Mouse (Mus musculus) hematopoietic multipotent progenitor cell, adult 10-12 weeks (in vitro differentiated cells): ENCODE results near the gene Mindy3. TPM values are rescaled to one million over a fixed set of nuclear protein-coding genes. Genes with fewer than 3 reads are reported as not detected.

Source experiments
- polyA plus RNA-seq: library from polyadenylated mRNA; stranded (reverse); fragments of >175 nt; gene quantifications from 2 replicates; pipeline ENCODE4 v1.2.3, GENCODE M21; 2012; ENCODE audit warnings: low replicate concordance

Gene Mindy3
- polyA plus RNA-seq: 5.6 and 86.0 TPM in 2 replicates

DNA sequence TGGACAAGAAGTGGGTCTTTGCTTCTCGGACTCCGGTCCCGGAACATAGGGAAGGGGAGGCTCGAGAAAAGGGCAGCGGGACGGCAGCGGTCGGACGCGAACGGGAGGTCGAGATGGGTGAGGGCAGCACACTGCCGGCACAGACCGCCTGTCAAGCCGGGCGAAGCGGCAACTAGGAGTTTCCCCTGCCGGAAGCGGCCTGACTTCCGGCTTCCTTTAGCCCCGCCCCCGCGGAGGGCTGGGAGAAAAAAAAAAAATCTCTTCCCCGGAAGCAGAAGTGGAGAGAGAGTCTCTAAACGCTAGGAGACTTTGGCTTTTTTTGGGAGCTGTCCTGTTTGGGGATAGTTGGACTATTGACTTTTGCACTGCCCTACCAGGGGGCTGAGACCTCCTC is at the start of gene Mindy3:
Mindy3 (minus strand) TSS at position 209 of the 394 bp plus-strand sequence.

GRCm38 (mm10) chr2:12301431-12302170 is 117.7 kb downstream of the Mindy3 start, which contains the start of gene Itga8:
Gene Itga8 (minus strand): TSS chr2:12301922.

Other genes with a start within 250 kb of the Mindy3 start
- gene Itga8, start 117.5 kb downstream of the Mindy3 start, polyA plus RNA-seq: 0.22 and 0.59 TPM in 2 replicates